Mouse (Mus musculus): ENCODE results near the gene Reep6.

Gene Reep6

GRCm38 (mm10) chr10:80301256-80302081 lies 28.3 kb upstream of the Reep6 start:
- no peak for DNase-seq

GRCm38 (mm10) chr10:80302082-80302355 lies 27.7 kb upstream of the Reep6 start:
- DNase-seq: no peak

- no peak for DNase-seq
Observed at GRCm38 (mm10) chr10:80302471-80302881, 27.3 kb upstream of the Reep6 start.

- DNase-seq: no peak
Observed at GRCm38 (mm10) chr10:80304458-80304857, 25.3 kb upstream of the Reep6 start.

- DNase-seq: peak; percentile 48
Observed at GRCm38 (mm10) chr10:80304862-80305261, 24.9 kb upstream of the Reep6 start.

- no peak for DNase-seq
Observed at GRCm38 (mm10) chr10:80311560-80311959, 18.2 kb upstream of the Reep6 start.

- no peak for DNase-seq
Observed at GRCm38 (mm10) chr10:80312586-80313504, 16.9 kb upstream of the Reep6 start.

GRCm38 (mm10) chr10:80313627-80314201 lies 16.0 kb upstream of the Reep6 start:
- no peak for DNase-seq

GRCm38 (mm10) chr10:80314494-80315001 lies 15.2 kb upstream of the Reep6 start:
- DNase-seq: no peak

- DNase-seq: no peak
Observed at GRCm38 (mm10) chr10:80315315-80315714, 14.4 kb upstream of the Reep6 start.

GRCm38 (mm10) chr10:80316359-80316781 lies 13.4 kb upstream of the Reep6 start:
- DNase-seq: no peak

- DNase-seq: no peak
Observed at GRCm38 (mm10) chr10:80317011-80317410, 12.7 kb upstream of the Reep6 start.

GRCm38 (mm10) chr10:80320340-80320760 lies 9.4 kb upstream of the Reep6 start, which contains the start of gene 2310011J03Rik:
TSS of gene 2310011J03Rik (minus strand) at chr10:80320537.
- DNase-seq: peak; percentile 89

GRCm38 (mm10) chr10:80321014-80321669 lies 8.6 kb upstream of the Reep6 start:
- no peak for DNase-seq

GRCm38 (mm10) chr10:80321670-80322581 lies 7.8 kb upstream of the Reep6 start:
- no peak for DNase-seq

GRCm38 (mm10) chr10:80322811-80323211 lies 6.9 kb upstream of the Reep6 start:
- DNase-seq: peak; percentile 32

GRCm38 (mm10) chr10:80323261-80324119 lies 6.3 kb upstream of the Reep6 start:
- peak; percentile 56 for DNase-seq

- no peak for DNase-seq
Observed at GRCm38 (mm10) chr10:80324120-80325037, 5.4 kb upstream of the Reep6 start.

GRCm38 (mm10) chr10:80325045-80325444 lies 4.7 kb upstream of the Reep6 start:
- DNase-seq: no peak
